In the genomic region with DNA sequence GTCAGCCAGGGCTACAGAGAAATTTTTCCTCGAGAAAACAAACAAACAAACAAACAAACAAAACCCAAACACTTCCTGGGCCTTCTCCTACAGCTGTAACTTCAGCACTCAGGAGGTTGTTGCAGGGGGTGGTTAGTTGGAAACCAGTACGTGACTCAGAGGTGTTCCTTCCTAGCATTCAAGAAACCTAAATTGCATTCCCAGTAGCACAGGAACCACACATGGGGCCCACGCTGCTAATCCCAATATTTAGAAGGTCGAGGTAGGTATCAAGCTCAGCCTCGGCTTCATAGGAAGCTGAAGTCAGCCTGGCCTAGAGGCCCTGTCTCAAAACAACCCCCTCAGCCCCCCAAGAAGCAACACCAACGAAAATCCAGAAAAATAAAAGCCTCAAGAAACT, we compare ENCODE assay signal across 9 mouse cellular contexts. TPM values are rescaled to one million over a fixed set of nuclear protein-coding genes. Genes with fewer than 3 reads are reported as not detected.
DNase-seq lines count a peak whose midpoint lies in the region; ATAC-seq and TF ChIP-seq lines count a peak whose summit lies in the region.
"Had no signal": no experiment of that assay in that cellular context is flagged by ENCODE, and none has a peak within 500 bp of the region (broad histone marks: within the 10 kb centered on the region; RNA-seq: fewer than 3 reads in every experiment).

No protein-coding gene starts in this region.

- H3K36me3 ChIP-seq in heart, embryonic 16.5 days (ENCODE audit: control insufficient read depth, insufficient read depth): peaks cover 16% of the 10 kb centered on the region
- peaks cover 19% of the 10 kb centered on the region for H3K36me3 ChIP-seq in hindbrain, postnatal 0 days (ENCODE audit: insufficient read depth, low read length)
- H3K36me3 ChIP-seq in neural tube, embryonic 12.5 days: peaks cover 28% of the 10 kb centered on the region

- no peak for DNase-seq in heart, postnatal 25 days (ENCODE audit: low spot score)
- DNase-seq in hindbrain, postnatal 0 days (ENCODE audit: low spot score): no peak
- no peak for DNase-seq in right cerebral cortex, adult 2 months (ENCODE audit: low spot score in 2 of 2)
- DNase-seq in left cerebral cortex, postnatal 36 days (ENCODE audit: low spot score in 2 of 2): no peak
- no peak for DNase-seq in kidney, adult 11 months

- H3K4me2 ChIP-seq in heart, embryonic 16.5 days (ENCODE audit: low read depth, low read length): peak overlapping the region; percentile 99
- H3K4me2 ChIP-seq in hindbrain, postnatal 0 days (ENCODE audit: low read depth, low read length): peak overlapping the region; percentile 91
- peak overlapping the region; percentile 92 for H3K4me2 ChIP-seq in neural tube, embryonic 12.5 days (replicated peaks)

- 10% methylated on average over 6 of the region's 6 CpGs for WGBS in heart, embryonic 16.5 days
- WGBS in hindbrain, postnatal 0 days: 26% methylated on average over 6 of the region's 6 CpGs
- 38% methylated on average over 6 of the region's 6 CpGs for WGBS in neural tube, embryonic 12.5 days

- H3K27ac ChIP-seq in heart, embryonic 16.5 days (ENCODE audit: low read length): peak overlapping the region; percentile 97
- H3K27ac ChIP-seq in bone marrow macrophage, adult 2 months (ENCODE audit: insufficient read depth, low read depth, low read length): no peak overlapping the region
- H3K27ac ChIP-seq in hindbrain, postnatal 0 days: peak overlapping the region; percentile 86
- H3K27ac ChIP-seq in neural tube, embryonic 12.5 days: no peak overlapping the region

- TF ChIP-seq CTCF in bone marrow macrophage, adult 2 months (IDR thresholded peaks at IDR 0.05; ENCODE audit: low read depth, low read length): no peak
- no peak for TF ChIP-seq CTCF in hindbrain, postnatal 0 days (IDR thresholded peaks at IDR 0.05; ENCODE audit: low read depth)

- peak overlapping the region; percentile 86 for H3K4me3 ChIP-seq in heart, embryonic 16.5 days (ENCODE audit: low read length)
- peak overlapping the region; percentile 91 for H3K4me3 ChIP-seq in bone marrow macrophage, adult 2 months (ENCODE audit: insufficient read depth, low read length)
- H3K4me3 ChIP-seq in hindbrain, postnatal 0 days (ENCODE audit: low read length): peak overlapping the region; percentile 64
- peak overlapping the region; percentile 76 for H3K4me3 ChIP-seq in neural tube, embryonic 12.5 days

- no peak for TF ChIP-seq POLR2A in bone marrow macrophage, adult 2 months (IDR thresholded peaks at IDR 0.05; ENCODE audit: borderline replicate concordance, low read depth, low read length)

- intact Hi-C loops in heart, postnatal 25 days (cut with DNase I): no loop called here
- intact Hi-C loops in left cerebral cortex, postnatal 36 days (cut with DNase I): loop anchor here (10.0 kb wide), 2 partner anchors 147 to 177 kb away; a partner anchor contains a TSS

- H3K4me1 ChIP-seq in heart, embryonic 16.5 days (ENCODE audit: control insufficient read depth, insufficient read depth, low read length): peaks cover 20% of the 10 kb centered on the region
- H3K4me1 ChIP-seq in bone marrow macrophage, adult 2 months (ENCODE audit: control insufficient read depth, insufficient read depth, low read length): peaks cover 5% of the 10 kb centered on the region
- H3K4me1 ChIP-seq in hindbrain, postnatal 0 days (ENCODE audit: insufficient read depth, low read length): peaks cover 8% of the 10 kb centered on the region
- H3K4me1 ChIP-seq in neural tube, embryonic 12.5 days: peaks cover 31% of the 10 kb centered on the region

- no peaks in the 10 kb centered on the region for H3K9me3 ChIP-seq in heart, embryonic 16.5 days (replicated peaks; ENCODE audit: control insufficient read depth, low read length)
- no peaks in the 10 kb centered on the region for H3K9me3 ChIP-seq in hindbrain, postnatal 0 days (ENCODE audit: low read length)
- no peaks in the 10 kb centered on the region for H3K9me3 ChIP-seq in neural tube, embryonic 12.5 days

- ATAC-seq in heart, embryonic 16.5 days (replicated peaks; ENCODE audit: extremely low read depth, insufficient read depth, low FRiP score): no peak
- no peak for ATAC-seq in hindbrain, postnatal 0 days
- no peak for ATAC-seq in neural tube, embryonic 12.5 days (ENCODE audit: low FRiP score, low read depth)

- H3K9ac ChIP-seq in heart, embryonic 16.5 days (ENCODE audit: low read length): peak overlapping the region; percentile 94
- H3K9ac ChIP-seq in hindbrain, postnatal 0 days (replicated peaks; ENCODE audit: low read length): peak overlapping the region; percentile 83
- peak overlapping the region; percentile 83 for H3K9ac ChIP-seq in neural tube, embryonic 12.5 days

- H3K27me3 ChIP-seq in heart, embryonic 16.5 days (ENCODE audit: control insufficient read depth, insufficient read depth, low read length): no peaks in the 10 kb centered on the region
- H3K27me3 ChIP-seq in hindbrain, postnatal 0 days (ENCODE audit: insufficient read depth, low read length): no peaks in the 10 kb centered on the region
- H3K27me3 ChIP-seq in neural tube, embryonic 12.5 days (replicated peaks): no peaks in the 10 kb centered on the region
- H3K27me3 ChIP-seq: Patski had no signal

RNA-seq across cellular contexts. Expression of a gene that starts 1.2 kb away (rescaled TPM):
- 281 and 320 TPM in 2 replicates for polyA plus RNA-seq in heart, embryonic 16.5 days (2015; fragmentation: Nextera tagmentation; extraction: Ambion mirVana)
- total RNA-seq in heart, postnatal 25 days (2021): 100 to 1,000 TPM; 218 to 220 TPM
- 309 and 316 TPM in 2 replicates for polyA plus RNA-seq in bone marrow macrophage, adult 2 months (2012; ENCODE audit: insufficient read depth, insufficient read length, missing spikeins)
- 169 and 274 TPM in 2 replicates for total RNA-seq in hindbrain, postnatal 0 days (2014; rRNA removed)
- 528 and 550 TPM in 2 replicates for polyA plus RNA-seq in hindbrain, postnatal 0 days (2015; fragmentation: Nextera tagmentation; extraction: Ambion mirVana)
- 463 and 477 TPM in 2 replicates for polyA plus RNA-seq in neural tube, embryonic 12.5 days (2016; fragmentation: Nextera tagmentation; extraction: Ambion mirVana)
- 100 to 1,000 TPM; 289 to 334 TPM for total RNA-seq in left cerebral cortex, postnatal 36 days (2021)

RNA-seq across cellular contexts. Expression of a gene that starts 3.1 kb away (rescaled TPM):
- polyA plus RNA-seq in heart, embryonic 16.5 days (2015; fragmentation: Nextera tagmentation; extraction: Ambion mirVana): 19.4 and 21.6 TPM in 2 replicates
- total RNA-seq in heart, postnatal 25 days (2021): 10 to 100 TPM; 10.5 to 11.5 TPM
- polyA plus RNA-seq in bone marrow macrophage, adult 2 months (2012; ENCODE audit: insufficient read depth, insufficient read length, missing spikeins): 15.7 and 16.7 TPM in 2 replicates
- total RNA-seq in hindbrain, postnatal 0 days (2014; rRNA removed): 16.9 and 18.8 TPM in 2 replicates
- 11.4 and 13.0 TPM in 2 replicates for polyA plus RNA-seq in hindbrain, postnatal 0 days (2015; fragmentation: Nextera tagmentation; extraction: Ambion mirVana)
- 19.4 and 19.9 TPM in 2 replicates for polyA plus RNA-seq in neural tube, embryonic 12.5 days (2016; fragmentation: Nextera tagmentation; extraction: Ambion mirVana)
- 10 to 100 TPM; 15.3 to 27.6 TPM for total RNA-seq in left cerebral cortex, postnatal 36 days (2021)

RNA-seq across cellular contexts. Expression of a gene that starts 10.4 kb away (rescaled TPM):
- 47.4 and 48.4 TPM in 2 replicates for polyA plus RNA-seq in heart, embryonic 16.5 days (2015; fragmentation: Nextera tagmentation; extraction: Ambion mirVana)
- 10 to 100 TPM; 18.3 to 19.2 TPM for total RNA-seq in heart, postnatal 25 days (2021)
- 11.4 and 11.5 TPM in 2 replicates for polyA plus RNA-seq in bone marrow macrophage, adult 2 months (2012; ENCODE audit: insufficient read depth, insufficient read length, missing spikeins)
- total RNA-seq in hindbrain, postnatal 0 days (2014; rRNA removed): 31.7 and 44.3 TPM in 2 replicates
- 65.7 and 68.0 TPM in 2 replicates for polyA plus RNA-seq in hindbrain, postnatal 0 days (2015; fragmentation: Nextera tagmentation; extraction: Ambion mirVana)
- 52.8 and 56.0 TPM in 2 replicates for polyA plus RNA-seq in neural tube, embryonic 12.5 days (2016; fragmentation: Nextera tagmentation; extraction: Ambion mirVana)
- total RNA-seq in left cerebral cortex, postnatal 36 days (2021): 10 to 100 TPM; 42.4 to 43.8 TPM

Comparison
In these comparisons a context has a peak if more than half of its experiments do, and no peak if none do; other contexts are left out.
1. H3K27ac ChIP-seq: peak in heart, embryonic 16.5 days (single experiment) and hindbrain, postnatal 0 days (single experiment); none in bone marrow macrophage, adult 2 months (single experiment) and neural tube, embryonic 12.5 days (single experiment).
2. Peak in every context shown above with its lines, with median percentiles within 50 percentile points of each other: H3K4me2 ChIP-seq, H3K4me3 ChIP-seq and H3K9ac ChIP-seq.